Mouse (Mus musculus): ENCODE results near the gene Asphd1.
A peak's percentile ranks its signal among the peaks of the same experiment; 100 is the strongest.

The Asphd1 gene

DNA sequence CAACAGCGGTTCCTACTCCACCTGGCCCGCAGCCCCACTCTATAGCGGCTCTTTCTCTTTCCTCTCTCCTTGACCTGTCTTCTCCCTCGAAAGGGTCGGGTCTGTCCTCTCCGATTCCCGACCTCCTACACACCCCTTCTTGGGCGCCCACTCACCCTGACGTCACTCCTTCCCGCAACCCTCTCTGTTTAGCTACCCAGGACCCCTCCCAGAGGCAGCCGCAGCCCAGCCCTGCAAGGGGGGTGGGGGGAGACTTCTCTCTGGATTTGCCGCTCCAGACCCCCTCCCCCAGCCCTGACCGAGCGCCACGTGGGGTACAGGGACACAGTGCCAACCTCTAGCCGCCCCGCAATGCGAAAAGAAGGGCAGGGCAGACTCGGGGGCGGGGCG lies at the start of gene Asphd1:
Gene Asphd1, minus strand, starts transcription at position 180 of the 390 bp plus-strand sequence.
- no peak for DNase-seq (ENCODE audit: extremely low spot score)

DNA sequence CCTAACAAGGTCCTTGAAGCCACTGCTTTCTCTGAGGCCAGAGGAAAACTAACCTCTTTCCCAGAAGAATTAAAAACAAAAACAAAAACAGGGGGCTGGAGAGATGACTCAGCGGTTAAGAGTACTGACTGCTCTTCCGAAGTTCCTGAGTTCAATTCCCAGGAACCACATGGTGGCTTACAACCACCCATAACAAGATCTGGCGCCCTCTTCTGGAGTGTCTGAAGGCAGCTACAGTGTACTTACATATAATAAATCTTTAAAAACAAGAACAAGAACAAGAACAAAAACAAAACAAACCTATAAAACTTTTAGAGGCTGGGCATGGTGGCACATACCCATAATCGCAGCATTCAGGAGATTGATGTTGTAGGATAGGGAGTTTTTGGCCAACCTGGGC lies 47.1 kb upstream of the Asphd1 start:
- DNase-seq (ENCODE audit: extremely low spot score), result no peak

GRCm38 (mm10) chr7:126988816-126989215 lies 39.4 kb upstream of the Asphd1 start:
- no peak for DNase-seq (ENCODE audit: extremely low spot score)

DNA sequence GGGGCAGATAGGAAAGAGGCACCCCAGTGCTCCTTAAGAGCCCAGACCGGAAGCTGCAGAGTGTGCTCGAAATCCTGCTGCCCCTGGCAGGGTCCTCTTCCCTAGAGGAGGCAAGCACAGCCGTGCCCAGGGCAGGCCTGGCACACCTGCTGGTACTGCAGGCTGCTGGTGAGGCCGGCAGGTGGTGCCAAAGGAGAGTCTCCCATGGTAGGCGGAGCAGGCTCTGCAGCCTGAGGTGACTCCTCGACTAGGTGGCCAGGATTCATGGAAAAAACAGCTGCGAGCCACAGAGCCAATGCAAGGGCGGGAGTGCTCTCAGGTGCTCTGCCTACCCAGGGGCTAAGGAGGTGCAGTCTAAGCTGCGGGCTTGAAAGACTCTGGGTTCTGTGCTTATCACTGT lies 36.9 kb upstream of the Asphd1 start:
- no peak for DNase-seq (ENCODE audit: extremely low spot score)

GRCm38 (mm10) chr7:126984667-126985444 lies 35.5 kb upstream of the Asphd1 start:
- DNase-seq (ENCODE audit: extremely low spot score), result no peak

- DNase-seq (ENCODE audit: extremely low spot score), result no peak
These were observed 33.7 kb upstream of the Asphd1 start for GRCm38 (mm10) chr7:126983113-126983512.

DNA sequence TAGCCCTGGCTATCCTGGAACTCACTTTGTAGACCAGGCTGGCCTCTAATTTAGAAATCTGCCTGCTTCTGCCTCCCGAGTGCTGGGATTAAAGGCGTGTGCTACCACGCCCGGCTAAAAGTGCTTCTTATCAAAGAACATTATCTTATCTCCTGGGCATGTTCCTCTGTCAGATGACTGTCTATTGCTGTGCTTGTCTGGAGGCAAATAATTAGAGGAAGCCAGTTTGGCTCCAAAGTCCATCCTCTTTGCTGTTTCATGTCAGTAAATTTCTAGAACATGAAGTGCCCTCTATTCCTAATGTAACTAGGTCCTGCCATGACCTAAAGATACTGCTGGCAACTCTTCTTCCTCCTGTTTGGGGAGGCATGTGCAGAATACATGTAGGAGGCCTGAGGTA lies 32.7 kb upstream of the Asphd1 start:
- DNase-seq (ENCODE audit: extremely low spot score), result no peak

DNA sequence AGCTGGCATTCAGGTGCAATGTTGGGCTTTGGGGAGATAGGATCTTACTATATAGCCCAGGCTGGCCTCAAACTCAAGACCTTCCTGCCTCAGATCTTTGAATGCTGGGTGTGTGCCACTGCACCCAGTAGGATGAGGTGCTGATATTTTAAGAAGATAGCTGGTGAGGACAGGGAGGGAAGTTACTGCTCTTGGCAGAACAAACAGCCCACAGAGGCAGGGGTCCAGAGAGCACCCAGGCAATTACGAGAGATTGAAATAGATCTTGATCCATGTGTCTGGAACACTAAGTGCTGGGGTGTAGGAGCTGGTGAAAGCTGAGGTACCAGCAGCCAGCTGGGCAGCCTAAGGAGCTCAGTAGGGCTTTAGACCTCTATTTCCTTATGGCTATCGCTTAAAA lies 32.2 kb upstream of the Asphd1 start:
- DNase-seq (ENCODE audit: extremely low spot score), result no peak

DNA sequence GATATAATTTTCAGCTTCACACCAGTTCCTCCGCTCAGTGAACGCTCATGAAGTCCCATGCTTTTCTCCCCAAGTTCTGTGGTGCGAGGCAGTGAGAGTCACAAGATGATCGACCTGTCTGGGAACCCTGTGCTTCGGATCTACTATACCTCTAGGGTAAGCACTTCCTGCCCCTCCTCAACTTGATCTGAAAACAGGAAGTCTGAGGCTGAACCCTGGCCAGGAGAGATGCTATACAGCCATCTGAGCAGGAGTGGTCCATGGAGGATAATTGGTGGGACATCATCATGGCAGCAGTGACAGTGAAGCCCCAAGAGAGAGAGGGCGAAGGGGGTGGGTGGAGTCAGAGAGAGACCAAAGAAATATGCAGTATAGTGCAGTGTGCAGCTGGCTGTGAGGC lies 29.5 kb upstream of the Asphd1 start:
- DNase-seq (ENCODE audit: extremely low spot score), result no peak

DNA sequence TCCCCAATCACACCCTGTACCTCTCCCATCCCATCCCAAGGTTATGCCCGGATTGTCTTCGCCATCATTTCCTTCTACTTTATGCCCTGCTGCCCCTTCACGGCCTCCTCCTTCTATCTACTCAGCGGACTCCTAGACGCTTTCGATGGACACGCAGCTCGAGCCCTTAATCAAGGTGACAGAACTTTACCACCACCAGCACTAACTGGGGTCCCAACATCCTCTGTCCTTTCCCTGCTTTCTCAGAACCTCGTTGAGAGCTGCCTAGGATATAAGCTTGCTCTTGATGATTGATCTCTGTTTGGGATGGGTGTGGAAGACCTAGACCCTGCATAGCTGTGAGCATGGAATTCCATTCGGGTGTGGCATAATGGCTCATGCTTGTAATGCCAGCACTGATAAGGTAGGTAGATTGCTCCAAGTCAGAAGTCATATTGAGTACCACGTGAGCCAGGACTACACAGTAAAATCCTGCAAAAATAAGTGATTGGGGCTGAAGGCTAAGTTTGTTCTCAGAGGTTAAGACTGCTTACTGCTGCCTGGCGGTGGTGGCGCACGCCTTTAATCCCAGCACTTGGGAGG lies 27.6 kb upstream of the Asphd1 start:
- DNase-seq (ENCODE audit: extremely low spot score), result no peak

DNA sequence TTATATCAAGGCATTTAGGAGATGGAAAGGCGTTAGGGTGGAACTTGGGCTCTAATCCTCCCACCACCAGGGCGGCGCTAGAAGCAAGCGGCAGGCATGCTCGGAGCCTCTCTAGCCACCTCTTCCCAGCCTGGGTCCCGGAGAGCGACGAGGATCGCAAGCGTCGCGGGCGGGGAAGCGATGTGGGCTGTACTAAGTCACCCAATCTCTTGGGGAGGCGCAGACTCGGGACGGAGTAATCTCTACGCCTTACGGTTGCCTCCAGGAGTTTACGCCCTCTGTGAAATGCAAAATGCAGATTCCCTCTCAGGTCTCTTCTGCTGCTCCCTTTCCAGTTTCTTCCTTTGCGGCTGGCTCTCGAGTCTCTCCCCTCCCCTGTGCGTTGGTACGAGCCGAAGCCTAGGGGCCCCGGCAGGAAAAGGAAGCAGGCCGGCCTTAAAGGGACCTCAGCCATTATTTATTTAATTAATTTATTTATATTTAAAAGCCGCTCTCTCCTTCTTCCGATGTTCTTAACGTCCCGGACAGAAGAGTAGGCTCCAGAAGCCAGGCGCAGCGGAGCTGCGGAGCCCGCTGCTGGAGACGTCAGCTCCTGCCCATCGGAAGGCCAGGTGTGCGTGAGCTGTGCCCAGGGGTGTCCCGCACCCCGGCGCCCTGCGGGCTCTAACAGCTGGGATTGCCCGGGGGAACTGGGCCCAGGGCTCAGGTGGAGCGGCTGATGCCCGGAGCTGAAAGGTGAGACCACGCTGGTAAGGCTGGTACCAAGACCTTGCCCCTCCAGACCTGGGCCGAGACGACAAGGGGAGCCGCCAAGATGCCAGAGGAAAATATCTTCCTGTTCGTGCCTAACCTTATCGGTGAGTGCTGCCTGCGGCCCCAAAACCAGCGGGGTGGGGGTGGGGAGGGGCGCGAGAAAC lies 26.8 kb upstream of the Asphd1 start, which contains the start of gene Cdiptos:
Gene Cdiptos, minus strand, starts transcription at position 149 of the 917 bp plus-strand sequence.
- DNase-seq (ENCODE audit: extremely low spot score), result peak; percentile 94

- DNase-seq (ENCODE audit: extremely low spot score), result no peak
These were observed 26.3 kb upstream of the Asphd1 start, which contains the start of gene Cdipt for GRCm38 (mm10) chr7:126975893-126975949. Cdipt (plus strand) TSS chr7:126975914.

- no peak for DNase-seq (ENCODE audit: extremely low spot score)
These were observed 26.1 kb upstream of the Asphd1 start for GRCm38 (mm10) chr7:126975493-126975892.

GRCm38 (mm10) chr7:126967361-126967760 lies 18.0 kb upstream of the Asphd1 start:
- DNase-seq (ENCODE audit: extremely low spot score), result no peak

DNA sequence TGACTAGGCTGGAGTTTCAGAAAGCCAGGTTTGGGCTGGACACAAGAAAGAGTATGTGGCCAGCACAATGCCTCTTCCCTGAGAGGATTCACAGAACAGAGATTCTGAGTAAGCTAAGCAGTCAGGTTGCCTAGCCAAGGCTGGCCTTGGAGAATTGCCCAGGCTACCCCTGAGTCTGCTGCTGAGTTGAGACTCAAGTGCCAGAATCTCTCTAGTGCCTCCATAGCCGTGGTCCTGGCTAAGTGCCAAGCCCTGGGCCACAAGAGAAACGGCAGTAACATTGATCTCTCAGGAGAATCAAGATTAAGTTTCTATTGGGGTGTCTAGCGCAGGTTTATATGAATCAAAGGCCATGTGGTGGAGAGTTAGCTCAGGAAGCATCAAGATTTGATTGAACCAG lies 16.2 kb upstream of the Asphd1 start:
- DNase-seq (ENCODE audit: extremely low spot score), result no peak

DNA sequence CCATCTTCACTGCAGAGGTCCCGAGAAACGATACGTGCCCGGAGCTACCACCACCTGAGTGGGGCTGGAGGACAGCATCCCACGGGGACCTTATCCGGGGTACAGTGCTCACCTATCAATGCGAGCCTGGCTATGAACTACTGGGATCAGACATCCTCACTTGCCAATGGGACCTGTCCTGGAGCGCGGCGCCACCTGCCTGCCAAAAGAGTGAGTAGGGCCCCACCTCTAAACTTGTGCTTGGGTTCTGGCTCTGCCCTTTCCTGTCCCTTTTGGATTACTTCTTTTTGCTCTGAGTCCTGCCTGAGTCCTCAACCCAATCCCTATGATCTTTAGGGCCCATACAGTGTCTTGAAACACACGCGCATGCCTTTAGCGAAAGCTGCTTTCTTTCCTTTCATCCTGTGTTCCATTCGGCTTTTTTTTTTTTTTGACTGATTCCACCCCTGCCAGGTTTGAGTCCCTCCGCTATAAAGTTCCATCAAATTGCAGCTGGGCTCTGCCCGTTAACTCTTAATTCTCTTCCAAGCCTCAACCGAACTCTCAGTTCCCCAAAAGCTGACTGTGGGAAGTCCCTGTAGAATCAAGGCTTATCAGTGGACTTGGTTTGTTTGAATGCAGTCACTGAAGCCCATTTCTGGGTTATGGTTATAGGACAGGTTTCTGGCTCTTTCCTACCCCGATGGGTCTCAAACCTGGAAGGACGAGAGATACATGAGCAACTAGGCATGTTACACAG lies 14.3 kb upstream of the Asphd1 start:
- DNase-seq (ENCODE audit: extremely low spot score), result peak; percentile 58

DNA sequence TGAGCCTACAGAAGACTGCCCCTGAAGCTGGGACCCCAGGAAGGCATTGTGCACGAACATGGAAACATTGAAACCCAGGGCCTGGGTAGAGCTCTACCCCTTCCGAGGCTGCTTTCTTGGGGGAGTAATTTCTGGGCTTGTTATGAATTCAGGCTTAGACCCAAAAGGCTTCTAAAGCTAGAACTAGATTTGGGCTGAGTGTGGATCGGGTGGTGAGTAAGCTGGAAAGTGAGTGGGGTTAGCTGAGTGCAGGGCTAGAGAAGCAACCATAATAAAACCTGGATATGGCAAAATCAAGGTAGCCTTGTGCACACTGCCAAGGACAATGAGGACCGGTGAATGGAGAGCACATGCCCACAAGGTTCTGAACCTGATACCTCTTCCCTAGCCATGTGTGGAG lies 12.6 kb upstream of the Asphd1 start:
- no peak for DNase-seq (ENCODE audit: extremely low spot score)

- DNase-seq (ENCODE audit: extremely low spot score), result no peak
These were observed 11.7 kb upstream of the Asphd1 start for GRCm38 (mm10) chr7:126961095-126961494.

DNA sequence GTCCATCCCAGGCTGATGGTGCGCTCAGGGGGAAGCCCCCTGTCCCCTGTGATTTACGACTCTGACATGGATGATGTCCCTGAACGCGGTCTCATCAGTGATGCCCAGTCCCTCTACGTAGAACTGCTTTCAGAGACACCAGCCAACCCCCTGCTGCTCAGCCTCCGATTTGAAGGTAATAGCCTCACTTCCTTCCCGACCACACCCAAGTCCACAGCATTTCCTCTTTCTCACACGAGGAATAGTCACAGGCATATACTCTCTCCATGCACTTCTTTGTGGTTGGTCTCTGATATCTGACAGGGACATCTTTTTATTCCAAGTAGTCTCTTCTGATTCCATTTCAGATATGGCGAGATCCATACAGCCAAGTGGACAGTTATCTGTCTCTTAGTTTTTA lies 10.4 kb upstream of the Asphd1 start:
- DNase-seq (ENCODE audit: extremely low spot score), result no peak

GRCm38 (mm10) chr7:126955125-126955524 lies 5.7 kb upstream of the Asphd1 start:
- DNase-seq (ENCODE audit: extremely low spot score), result no peak

DNA sequence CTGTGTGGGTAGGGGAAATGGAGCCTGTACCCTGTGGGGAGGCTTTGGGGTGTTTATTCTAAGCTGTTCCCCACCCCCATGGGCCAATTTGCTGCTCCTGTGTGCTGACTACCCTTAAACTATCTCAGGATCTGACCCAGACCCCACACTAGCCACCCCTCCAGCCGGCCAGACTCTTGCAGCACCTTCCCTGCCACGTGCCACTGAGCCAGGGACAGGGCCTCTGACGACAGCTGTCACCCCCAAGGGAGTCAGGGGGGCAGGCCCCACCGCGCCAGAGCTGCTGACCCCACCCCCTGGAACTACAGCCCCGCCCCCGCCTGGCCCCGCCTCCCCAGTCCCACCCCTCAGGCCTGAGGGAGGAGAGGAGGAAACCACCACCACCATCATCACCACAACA lies 3.3 kb upstream of the Asphd1 start:
- DNase-seq (ENCODE audit: extremely low spot score), result no peak

- no peak for DNase-seq (ENCODE audit: extremely low spot score)
These were observed 2.4 kb upstream of the Asphd1 start for GRCm38 (mm10) chr7:126951741-126952140.

Measured in embryo, embryonic 9.5 days (tissue).